Mouse (Mus musculus) heart, embryonic 14.5 days (tissue): Measurements from ENCODE around the gene Hnrnpa3. TPM values are rescaled to one million over a fixed set of nuclear protein-coding genes. Genes with fewer than 3 reads are reported as not detected.
"Not testable (repeated sequence)": the region's sequence is repeated elsewhere in the genome, so short reads cannot be mapped to it uniquely, and the experiment has no call there.

ENCODE experiments used
- ATAC-seq: fragments of 200-750 bp; cut with Nextera tagmentation; 2 replicates; pipeline ENCODE4 v1.8.0; 2017; ENCODE audit warnings: low read depth, moderate TSS enrichment; ENCODE audit not compliant: insufficient number of reproducible peaks, insufficient read depth, low FRiP score
- H3K27ac ChIP-seq, 2 experiments: fragments of 200-500 bp in 1 of 2; fragments of 300-500 bp in 1 of 2; sonication (generic) in 1 of 2; replicated peaks in 1 of 2; 2 replicates each; pipeline ENCODE4 v1.5.1; 2012 to 2014; ENCODE audit warnings: low read depth in 2 of 2, low read length in 2 of 2, control low read depth in 1 of 2, mild to moderate bottlenecking in 1 of 2, mixed read lengths in 1 of 2; ENCODE audit not compliant: control insufficient read depth in 1 of 2, insufficient read depth in 1 of 2
- H3K27me3 ChIP-seq: fragments of 300-500 bp; sonication (generic); 2 replicates; pipeline ENCODE4 v1.6.1; 2014; ENCODE audit warnings: mild to moderate bottlenecking, low read length, control low read depth; ENCODE audit not compliant: control insufficient read depth, insufficient read depth
- H3K36me3 ChIP-seq: fragments of 300-500 bp; sonication (generic); 2 replicates; pipeline ENCODE4 v1.6.1; 2014; ENCODE audit warnings: mild to moderate bottlenecking, control low read depth, low read length, mixed read lengths; ENCODE audit not compliant: control insufficient read depth, insufficient read depth
- H3K4me1 ChIP-seq, 2 experiments: fragments of 200-500 bp in 1 of 2; fragments of 300-500 bp in 1 of 2; sonication (generic) in 1 of 2; 2 replicates each; pipeline ENCODE4 v1.6.1; 2012 to 2014; ENCODE audit warnings: low read length in 2 of 2, control low read depth in 1 of 2, mixed read lengths in 1 of 2; ENCODE audit not compliant: control insufficient read depth in 2 of 2, insufficient read depth in 2 of 2
- H3K4me2 ChIP-seq: fragments of 300-500 bp; sonication (generic); 2 replicates; pipeline ENCODE4 v1.6.1; 2014; ENCODE audit warnings: mild to moderate bottlenecking, low read length
- H3K4me3 ChIP-seq, 2 experiments: fragments of 200-500 bp in 1 of 2; fragments of 300-500 bp in 1 of 2; sonication (generic) in 1 of 2; 2 replicates each; pipeline ENCODE4 v1.5.1; 2012 to 2014; ENCODE audit warnings: low read length in 2 of 2, mild to moderate bottlenecking in 2 of 2, control low read depth in 1 of 2, low read depth in 1 of 2, moderate library complexity in 1 of 2; ENCODE audit not compliant: control insufficient read depth in 1 of 2, insufficient read depth in 1 of 2
- H3K9ac ChIP-seq: fragments of 300-500 bp; sonication (generic); 2 replicates; pipeline ENCODE4 v1.6.1; 2014; ENCODE audit warnings: mild to moderate bottlenecking, low read length
- H3K9me3 ChIP-seq: fragments of 300-500 bp; sonication (generic); 2 replicates; pipeline ENCODE4 v1.6.1; 2016; ENCODE audit warnings: low read length, control low read depth; ENCODE audit not compliant: control insufficient read depth
- WGBS: fragments of 180-500 bp; shearing (Covaris S2); extraction: QIAGEN DNeasy Blood & Tissue Kit; methylation state at CpG from one replicate; pipeline ENCODE4 v1.1.7; 2014; 5-methylcytosine and 5-hydroxymethylcytosine counted together
- polyA plus RNA-seq: library from polyadenylated mRNA; unstranded; fragments of >200 nt; fragmentation: Nextera tagmentation; extraction: Ambion mirVana; gene quantifications from 2 replicates; pipeline ENCODE4 v1.2.1, GENCODE M21; 2014

Gene Hnrnpa3
- polyA plus RNA-seq, 1 experiment from 2014 or later = 121 TPM

DNA sequence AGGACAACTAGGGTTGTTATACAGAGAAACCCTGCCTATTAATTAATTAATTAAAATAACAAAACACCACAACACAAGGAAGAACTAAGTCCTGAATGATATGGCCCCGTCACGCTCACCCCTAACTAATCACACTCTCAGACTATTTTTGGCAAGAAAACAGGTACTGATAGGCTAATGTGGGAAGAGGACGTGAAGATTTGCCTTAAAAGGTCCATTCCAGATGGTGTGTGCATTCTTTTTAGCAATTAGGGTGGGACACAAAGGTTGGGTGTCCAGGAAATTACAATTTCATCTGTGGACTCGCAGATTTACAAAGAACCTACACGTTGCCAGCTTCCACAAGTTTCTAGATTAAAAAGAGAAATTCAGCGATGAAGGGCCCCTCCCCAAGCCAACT lies 27.0 kb upstream of the Hnrnpa3 start:
- ATAC-seq = no peak
- WGBS = 55% methylated on average over 6 of the region's 6 CpGs
- H3K9me3 ChIP-seq = no peaks in the 10 kb centered on the region
- H3K4me2 ChIP-seq = no peak overlapping the region
- H3K36me3 ChIP-seq = no peaks in the 10 kb centered on the region
- peaks cover 2 to 12% of the 10 kb centered on the region in 2 experiments for H3K4me1 ChIP-seq
- no peak overlapping the region for H3K27ac ChIP-seq
- no peak overlapping the region for H3K9ac ChIP-seq
- H3K27me3 ChIP-seq = no peaks in the 10 kb centered on the region
- no peak overlapping the region for H3K4me3 ChIP-seq

GRCm38 (mm10) chr2:75632721-75633181 lies 26.3 kb upstream of the Hnrnpa3 start:
- no peak overlapping the region for H3K4me3 ChIP-seq
- WGBS = 85% methylated on average over 12 of the region's 12 CpGs
- no peak overlapping the region for H3K27ac ChIP-seq
- ATAC-seq = no peak
- no peaks in the 10 kb centered on the region for H3K27me3 ChIP-seq
- H3K36me3 ChIP-seq = no peaks in the 10 kb centered on the region
- no peak overlapping the region for H3K9ac ChIP-seq
- H3K4me2 ChIP-seq = no peak overlapping the region
- H3K4me1 ChIP-seq = peaks cover 2 to 12% of the 10 kb centered on the region in 2 experiments
- no peaks in the 10 kb centered on the region for H3K9me3 ChIP-seq

- H3K27me3 ChIP-seq = no peaks in the 10 kb centered on the region
- no peak overlapping the region for H3K27ac ChIP-seq
- H3K4me1 ChIP-seq = peaks cover 2 to 12% of the 10 kb centered on the region in 2 experiments
- no peaks in the 10 kb centered on the region for H3K36me3 ChIP-seq
- ATAC-seq = no peak
- no peaks in the 10 kb centered on the region for H3K9me3 ChIP-seq
- H3K9ac ChIP-seq = no peak overlapping the region
- H3K4me2 ChIP-seq = no peak overlapping the region
- H3K4me3 ChIP-seq = no peak overlapping the region
- 50% methylated on average over 6 of the region's 6 CpGs for WGBS
These were observed 25.7 kb upstream of the Hnrnpa3 start for GRCm38 (mm10) chr2:75633381-75633780.

- 0 out of 2 replicates have a peak, but pooled peaks have one; percentile 17 for ATAC-seq
- Histone ChIP-seq H3K4me2 (no peak overlapping the region), H3K27me3 (no peaks in the 10 kb centered on the region), H3K9me3 (no peaks in the 10 kb centered on the region), H3K4me3 (no peak overlapping the region), H3K36me3 (no peaks in the 10 kb centered on the region), H3K9ac (no peak overlapping the region), H3K4me1 (peaks cover 2 to 12% of the 10 kb centered on the region in 2 experiments), H3K27ac (no peak overlapping the region)
- WGBS = 69% methylated on average over 5 of the region's 5 CpGs
These were observed 25.3 kb upstream of the Hnrnpa3 start for GRCm38 (mm10) chr2:75633784-75634183.

- H3K36me3 ChIP-seq, H3K27ac ChIP-seq, H3K4me3 ChIP-seq, H3K9ac ChIP-seq, H3K4me2 ChIP-seq, H3K9me3 ChIP-seq, ATAC-seq, H3K27me3 ChIP-seq: not testable (repeated sequence)
- 91% methylated on average over 14 of the region's 14 CpGs for WGBS
- peaks cover 2 to 12% of the 10 kb centered on the region in 2 experiments for H3K4me1 ChIP-seq
These were observed 24.6 kb upstream of the Hnrnpa3 start for GRCm38 (mm10) chr2:75634431-75634830.

DNA sequence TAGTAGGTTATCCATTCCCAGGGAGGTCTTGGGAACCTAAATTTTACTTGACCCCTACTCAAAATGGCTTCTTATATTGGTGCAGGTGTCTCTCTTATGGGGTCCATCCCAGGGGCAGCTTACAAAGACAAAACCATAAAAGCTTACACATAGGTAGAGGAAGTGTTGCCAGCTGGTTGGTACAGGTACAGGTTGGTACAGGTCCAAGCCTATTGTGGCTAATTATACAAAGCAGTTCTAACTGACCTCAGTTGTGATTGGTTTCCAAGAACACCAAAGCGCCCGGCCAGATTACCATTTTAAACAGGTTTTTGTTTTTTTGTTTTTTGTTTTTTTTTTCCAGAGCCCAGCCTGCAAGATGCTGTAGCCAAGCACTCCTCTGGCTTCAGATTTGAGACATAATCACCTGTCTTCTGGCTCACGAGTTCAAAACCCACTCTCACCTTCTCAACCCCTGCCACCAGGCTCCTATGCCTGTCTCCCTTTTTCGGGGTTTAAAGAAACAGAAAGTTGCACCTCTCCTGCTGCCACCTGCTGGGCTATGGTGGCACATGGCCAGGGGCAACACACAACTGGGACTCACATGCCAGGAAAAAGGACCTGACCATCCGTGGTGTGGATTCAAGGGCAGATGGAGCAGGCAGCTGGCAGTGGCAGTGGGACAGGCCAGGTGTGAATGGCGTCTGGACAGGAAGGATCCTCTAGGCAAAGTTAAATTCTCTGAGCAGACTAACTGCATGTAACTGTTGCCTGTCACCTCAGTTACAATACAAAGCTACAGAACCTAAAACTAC lies 22.6 kb upstream of the Hnrnpa3 start:
- WGBS = 65% methylated on average over 6 of the region's 6 CpGs
- peaks cover 2 to 8% of the 10 kb centered on the region in 2 experiments for H3K4me1 ChIP-seq
- no peaks in the 10 kb centered on the region for H3K27me3 ChIP-seq
- H3K4me3 ChIP-seq = no peak overlapping the region
- H3K27ac ChIP-seq = no peak overlapping the region
- H3K9me3 ChIP-seq = no peaks in the 10 kb centered on the region
- ATAC-seq = no peak
- no peaks in the 10 kb centered on the region for H3K36me3 ChIP-seq
- no peak overlapping the region for H3K9ac ChIP-seq
- no peak overlapping the region for H3K4me2 ChIP-seq

GRCm38 (mm10) chr2:75637055-75637304 lies 22.1 kb upstream of the Hnrnpa3 start:
- H3K36me3 ChIP-seq, H3K9ac ChIP-seq, H3K27ac ChIP-seq, H3K27me3 ChIP-seq, H3K4me1 ChIP-seq, ATAC-seq, H3K4me3 ChIP-seq, H3K9me3 ChIP-seq, H3K4me2 ChIP-seq: not testable (repeated sequence)
- WGBS = 86% methylated on average over 2 of the region's 2 CpGs

DNA sequence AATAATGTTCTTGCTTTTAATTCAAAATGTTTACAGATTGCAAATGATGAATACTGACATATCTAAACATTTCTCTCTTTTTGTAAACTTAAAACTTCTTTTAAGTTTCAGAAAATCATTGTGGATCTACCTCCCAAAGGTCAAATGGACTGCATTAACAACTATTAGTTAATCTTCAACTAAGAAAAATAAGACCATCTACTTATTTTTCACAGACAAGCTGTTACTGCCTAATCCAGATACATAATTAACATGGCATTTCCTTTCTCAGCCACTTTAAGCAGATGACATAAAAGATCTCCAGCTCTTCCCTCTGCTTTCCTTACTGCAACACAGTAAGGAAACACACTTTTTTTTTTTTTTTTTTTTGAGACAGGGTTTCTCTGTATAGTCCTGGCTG lies 21.7 kb upstream of the Hnrnpa3 start:
- H3K27me3 ChIP-seq = no peaks in the 10 kb centered on the region
- no peak overlapping the region for H3K4me2 ChIP-seq
- H3K4me1 ChIP-seq = no peaks in the 10 kb centered on the region
- no peaks in the 10 kb centered on the region for H3K9me3 ChIP-seq
- no peak overlapping the region for H3K27ac ChIP-seq
- H3K9ac ChIP-seq = no peak overlapping the region
- no peaks in the 10 kb centered on the region for H3K36me3 ChIP-seq
- ATAC-seq = no peak
- no peak overlapping the region for H3K4me3 ChIP-seq
